Mouse (Mus musculus): ENCODE data around the gene Dnm3. TPM values are rescaled to one million over a fixed set of nuclear protein-coding genes. Genes with fewer than 3 reads are reported as not detected.

The Dnm3 gene
- polyA plus RNA-seq, 1 experiment from 2014 or later, result 33.5 TPM

GRCm38 (mm10) chr1:162312152-162312551 is 165.7 kb downstream of the Dnm3 start:
- no peak overlapping the region for H3K4me3 ChIP-seq (replicated peaks)
- 72% methylated on average over 7 of the region's 7 CpGs for WGBS
- no peak for ATAC-seq
- no peaks in the 10 kb centered on the region for H3K36me3 ChIP-seq
- no peak overlapping the region for H3K4me2 ChIP-seq (replicated peaks)
- H3K9me3 ChIP-seq, result no peaks in the 10 kb centered on the region
- H3K9ac ChIP-seq (replicated peaks), result no peak overlapping the region
- H3K4me1 ChIP-seq (replicated peaks), result peaks cover 4% of the 10 kb centered on the region; the same call in 1 of the 2 replicates
- H3K27me3 ChIP-seq, result no peaks in the 10 kb centered on the region
- H3K27ac ChIP-seq, result no peak overlapping the region

GRCm38 (mm10) chr1:162305247-162305646 is 172.6 kb downstream of the Dnm3 start:
- no peak overlapping the region for H3K27ac ChIP-seq
- no peak overlapping the region for H3K4me3 ChIP-seq (replicated peaks)
- 85% methylated on average over 6 of the region's 6 CpGs for WGBS
- 0 out of 2 replicates have a peak, but pooled peaks cover 8% of the 10 kb centered on the region for H3K36me3 ChIP-seq
- H3K4me2 ChIP-seq (replicated peaks), result no peak overlapping the region
- H3K9ac ChIP-seq (replicated peaks), result no peak overlapping the region
- no peak for ATAC-seq
- H3K4me1 ChIP-seq (replicated peaks), result no peaks in the 10 kb centered on the region
- H3K9me3 ChIP-seq, result no peaks in the 10 kb centered on the region
- no peaks in the 10 kb centered on the region for H3K27me3 ChIP-seq

- no peak overlapping the region for H3K27ac ChIP-seq
- no peak for ATAC-seq
These were observed 175.4 kb downstream of the Dnm3 start for GRCm38 (mm10) chr1:162302480-162302879.

GRCm38 (mm10) chr1:162299558-162300319 is 178.1 kb downstream of the Dnm3 start:
- WGBS, result 83% methylated on average over 12 of the region's 12 CpGs
- Histone ChIP-seq H3K36me3 (0 out of 2 replicates have a peak, but pooled peaks cover 8% of the 10 kb centered on the region), H3K4me1 (replicated peaks) (no peaks in the 10 kb centered on the region), H3K4me2 (replicated peaks) (no peak overlapping the region), H3K9me3 (no peaks in the 10 kb centered on the region), H3K27me3 (no peaks in the 10 kb centered on the region), H3K9ac (replicated peaks) (no peak overlapping the region), H3K27ac (no peak overlapping the region), H3K4me3 (replicated peaks) (no peak overlapping the region)
- ATAC-seq, result no peak

More at GRCm38 (mm10) chr1:162302480-162302879, 175.4 kb downstream of the Dnm3 start:
- no peaks in the 10 kb centered on the region for H3K9me3 ChIP-seq
- H3K4me1 ChIP-seq (replicated peaks), result no peaks in the 10 kb centered on the region
- H3K9ac ChIP-seq (replicated peaks), result no peak overlapping the region
- H3K36me3 ChIP-seq, result 0 out of 2 replicates have a peak, but pooled peaks cover 8% of the 10 kb centered on the region
- 71% methylated on average over 4 of the region's 4 CpGs for WGBS
- H3K4me3 ChIP-seq (replicated peaks), result no peak overlapping the region
- H3K27me3 ChIP-seq, result no peaks in the 10 kb centered on the region
- no peak overlapping the region for H3K4me2 ChIP-seq (replicated peaks)

GRCm38 (mm10) chr1:162298527-162298926 is 179.3 kb downstream of the Dnm3 start:
- no peaks in the 10 kb centered on the region for H3K4me1 ChIP-seq (replicated peaks)
- WGBS, result 88% methylated on average over 3 of the region's 3 CpGs
- H3K36me3 ChIP-seq, result 0 out of 2 replicates have a peak, but pooled peaks cover 5% of the 10 kb centered on the region
- no peak overlapping the region for H3K9ac ChIP-seq (replicated peaks)
- no peak overlapping the region for H3K4me3 ChIP-seq (replicated peaks)
- H3K4me2 ChIP-seq (replicated peaks), result no peak overlapping the region
- H3K27me3 ChIP-seq, result no peaks in the 10 kb centered on the region
- no peaks in the 10 kb centered on the region for H3K9me3 ChIP-seq
- H3K27ac ChIP-seq, result no peak overlapping the region
- no peak for ATAC-seq

GRCm38 (mm10) chr1:162295443-162295842 is 182.4 kb downstream of the Dnm3 start:
- no peak for ATAC-seq
- Histone ChIP-seq H3K27ac (no peak overlapping the region), H3K9me3 (no peaks in the 10 kb centered on the region), H3K9ac (replicated peaks) (no peak overlapping the region), H3K36me3 (no peaks in the 10 kb centered on the region), H3K4me2 (replicated peaks) (no peak overlapping the region), H3K27me3 (no peaks in the 10 kb centered on the region), H3K4me3 (replicated peaks) (no peak overlapping the region), H3K4me1 (replicated peaks) (no peaks in the 10 kb centered on the region)
- 83% methylated on average over 5 of the region's 5 CpGs for WGBS

GRCm38 (mm10) chr1:162294572-162294910 is 183.3 kb downstream of the Dnm3 start:
- 89% methylated on average over 4 of the region's 4 CpGs for WGBS
- ATAC-seq, result no peak
- H3K4me1 ChIP-seq (replicated peaks), result no peaks in the 10 kb centered on the region
- no peak overlapping the region for H3K4me2 ChIP-seq (replicated peaks)
- H3K9ac ChIP-seq (replicated peaks), result no peak overlapping the region
- H3K27me3 ChIP-seq, result no peaks in the 10 kb centered on the region
- no peaks in the 10 kb centered on the region for H3K36me3 ChIP-seq
- H3K4me3 ChIP-seq (replicated peaks), result no peak overlapping the region
- no peak overlapping the region for H3K27ac ChIP-seq
- no peaks in the 10 kb centered on the region for H3K9me3 ChIP-seq

- no peaks in the 10 kb centered on the region for H3K9me3 ChIP-seq
- H3K4me1 ChIP-seq (replicated peaks), result no peaks in the 10 kb centered on the region
- no peaks in the 10 kb centered on the region for H3K27me3 ChIP-seq
- no peak overlapping the region for H3K4me2 ChIP-seq (replicated peaks)
- no peak overlapping the region for H3K9ac ChIP-seq (replicated peaks)
- no peaks in the 10 kb centered on the region for H3K36me3 ChIP-seq
- no peak overlapping the region for H3K4me3 ChIP-seq (replicated peaks)
- ATAC-seq, result no peak
- 82% methylated on average over 4 of the region's 4 CpGs for WGBS
- H3K27ac ChIP-seq, result no peak overlapping the region
These were observed 183.9 kb downstream of the Dnm3 start for GRCm38 (mm10) chr1:162293732-162294571.

GRCm38 (mm10) chr1:162286910-162287309 is 190.9 kb downstream of the Dnm3 start:
- H3K27ac ChIP-seq, result no peak overlapping the region
- no peak overlapping the region for H3K4me3 ChIP-seq (replicated peaks)
- H3K9ac ChIP-seq (replicated peaks), result no peak overlapping the region
- no peak for ATAC-seq
- H3K4me1 ChIP-seq (replicated peaks), result peaks cover 4% of the 10 kb centered on the region
- no peak overlapping the region for H3K4me2 ChIP-seq (replicated peaks)
- WGBS, result 47% methylated on average over 6 of the region's 6 CpGs
- H3K9me3 ChIP-seq, result no peaks in the 10 kb centered on the region
- no peaks in the 10 kb centered on the region for H3K36me3 ChIP-seq
- H3K27me3 ChIP-seq, result no peaks in the 10 kb centered on the region

- H3K27me3 ChIP-seq, result no peaks in the 10 kb centered on the region
- ATAC-seq, result peak; percentile 62
- H3K4me1 ChIP-seq (replicated peaks), result peaks cover 9% of the 10 kb centered on the region
- no peaks in the 10 kb centered on the region for H3K9me3 ChIP-seq
- no peak overlapping the region for H3K9ac ChIP-seq (replicated peaks)
- H3K4me3 ChIP-seq (replicated peaks), result no peak overlapping the region
- H3K27ac ChIP-seq, result 0 out of 2 replicates have a peak overlapping the region, but pooled peaks have one; percentile 16
- 18% methylated on average over 7 of the region's 7 CpGs for WGBS
- H3K4me2 ChIP-seq (replicated peaks), result no peak overlapping the region
- H3K36me3 ChIP-seq, result no peaks in the 10 kb centered on the region
These were observed 195.9 kb downstream of the Dnm3 start for GRCm38 (mm10) chr1:162281981-162282381.

- Histone ChIP-seq H3K27ac (no peak overlapping the region), H3K9me3 (no peaks in the 10 kb centered on the region), H3K4me1 (replicated peaks) (peaks cover 9% of the 10 kb centered on the region), H3K9ac (replicated peaks) (no peak overlapping the region), H3K4me2 (replicated peaks) (no peak overlapping the region), H3K27me3 (no peaks in the 10 kb centered on the region), H3K4me3 (replicated peaks) (no peak overlapping the region), H3K36me3 (no peaks in the 10 kb centered on the region)
- ATAC-seq, result 0 out of 2 replicates have a peak, but pooled peaks have one; percentile 55
- 87% methylated on average over 4 of the region's 4 CpGs for WGBS
These were observed 197.8 kb downstream of the Dnm3 start for GRCm38 (mm10) chr1:162280052-162280451.

GRCm38 (mm10) chr1:162276011-162276410 is 201.8 kb downstream of the Dnm3 start:
- WGBS, result 100% methylated on average over 1 of the region's 1 CpGs

More at GRCm38 (mm10) chr1:162276011-162276410, 201.8 kb downstream of the Dnm3 start:
- Histone ChIP-seq H3K27ac (no peak overlapping the region), H3K27me3 (no peaks in the 10 kb centered on the region), H3K4me1 (replicated peaks) (no peaks in the 10 kb centered on the region), H3K9me3 (no peaks in the 10 kb centered on the region), H3K36me3 (no peaks in the 10 kb centered on the region), H3K4me2 (replicated peaks) (no peak overlapping the region), H3K4me3 (replicated peaks) (no peak overlapping the region), H3K9ac (replicated peaks) (no peak overlapping the region)
- ATAC-seq, result no peak
